Mouse (Mus musculus) hindbrain, embryonic 15.5 days (tissue): ENCODE data around the gene Map3k7cl. TPM values are rescaled to one million over a fixed set of nuclear protein-coding genes. Genes with fewer than 3 reads are reported as not detected.

Source experiments
- ATAC-seq: fragments of 200-750 bp; cut with Nextera tagmentation; 2 replicates; pipeline ENCODE4 v1.8.0; 2017; ENCODE audit warnings: low read depth, moderate number of reproducible peaks, moderate TSS enrichment; ENCODE audit not compliant: low FRiP score
- H3K27ac ChIP-seq: fragments of 300-500 bp; sonication (generic); replicated peaks from 2 replicates; pipeline ENCODE4 v1.5.1; 2015; ENCODE audit warnings: mild to moderate bottlenecking, inconsistent platforms
- H3K27me3 ChIP-seq: fragments of 300-500 bp; sonication (generic); 2 replicates; pipeline ENCODE4 v1.6.1; 2015; ENCODE audit warnings: control low read depth, inconsistent platforms
- H3K36me3 ChIP-seq: fragments of 300-500 bp; sonication (generic); 2 replicates; pipeline ENCODE4 v1.6.1; 2015; ENCODE audit warnings: control low read depth, inconsistent platforms
- H3K4me1 ChIP-seq: fragments of 300-500 bp; sonication (generic); replicated peaks from 2 replicates; pipeline ENCODE4 v1.6.1; 2015; ENCODE audit warnings: control low read depth, inconsistent platforms
- H3K4me2 ChIP-seq: fragments of 300-500 bp; sonication (generic); 2 replicates; pipeline ENCODE4 v1.6.1; 2015; ENCODE audit warnings: moderate library complexity, mild to moderate bottlenecking, inconsistent platforms
- H3K4me3 ChIP-seq: fragments of 300-500 bp; sonication (generic); 2 replicates; pipeline ENCODE4 v1.5.1; 2015; ENCODE audit warnings: mild to moderate bottlenecking, inconsistent platforms
- H3K9ac ChIP-seq: fragments of 300-500 bp; sonication (generic); 2 replicates; pipeline ENCODE4 v1.6.1; 2015; ENCODE audit warnings: inconsistent platforms
- H3K9me3 ChIP-seq: fragments of 300-500 bp; sonication (generic); 2 replicates; pipeline ENCODE4 v1.6.1; 2016; ENCODE audit warnings: control low read depth, inconsistent platforms
- WGBS: fragments of 180-500 bp; shearing (Covaris S2); methylation state at CpG from one replicate; pipeline ENCODE4 v1.1.7; 2015; 5-methylcytosine and 5-hydroxymethylcytosine counted together
- polyA plus RNA-seq: library from polyadenylated mRNA; unstranded; fragments of >200 nt; fragmentation: Nextera tagmentation; extraction: Ambion mirVana; gene quantifications from 2 replicates; pipeline ENCODE4 v1.2.1, GENCODE M21; 2015

Gene Map3k7cl
- polyA plus RNA-seq, 1 experiment from 2014 or later, result not detected

DNA sequence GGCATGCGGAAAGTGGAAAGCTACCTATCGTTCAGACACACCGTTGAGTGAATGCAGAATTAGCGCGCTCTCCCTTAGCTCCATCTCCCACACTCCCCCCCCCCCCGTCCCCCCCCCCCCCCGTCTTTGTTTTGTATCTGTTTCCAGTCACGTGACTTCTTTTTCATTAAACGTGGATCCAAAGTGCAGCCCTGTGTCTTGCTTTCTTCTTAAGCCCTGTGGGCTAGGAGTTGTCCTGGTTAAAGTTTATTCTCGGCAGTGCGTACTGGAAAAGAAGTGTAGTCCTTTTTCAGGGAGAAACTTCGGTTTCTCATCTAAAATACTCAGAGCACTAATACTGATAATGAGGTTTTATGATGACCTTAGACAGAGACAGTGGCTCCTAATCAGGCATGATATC, 42.0 kb downstream of the Map3k7cl start:
- ATAC-seq, result no peak
- WGBS, result 78% methylated on average over 10 of the region's 12 CpGs
- Histone ChIP-seq H3K36me3 (no peaks in the 10 kb centered on the region), H3K9ac (no peak overlapping the region), H3K27ac (no peak overlapping the region), H3K4me1 (peaks cover 4% of the 10 kb centered on the region), H3K27me3 (no peaks in the 10 kb centered on the region), H3K4me2 (no peak overlapping the region), H3K4me3 (no peak overlapping the region), H3K9me3 (no peaks in the 10 kb centered on the region)

DNA sequence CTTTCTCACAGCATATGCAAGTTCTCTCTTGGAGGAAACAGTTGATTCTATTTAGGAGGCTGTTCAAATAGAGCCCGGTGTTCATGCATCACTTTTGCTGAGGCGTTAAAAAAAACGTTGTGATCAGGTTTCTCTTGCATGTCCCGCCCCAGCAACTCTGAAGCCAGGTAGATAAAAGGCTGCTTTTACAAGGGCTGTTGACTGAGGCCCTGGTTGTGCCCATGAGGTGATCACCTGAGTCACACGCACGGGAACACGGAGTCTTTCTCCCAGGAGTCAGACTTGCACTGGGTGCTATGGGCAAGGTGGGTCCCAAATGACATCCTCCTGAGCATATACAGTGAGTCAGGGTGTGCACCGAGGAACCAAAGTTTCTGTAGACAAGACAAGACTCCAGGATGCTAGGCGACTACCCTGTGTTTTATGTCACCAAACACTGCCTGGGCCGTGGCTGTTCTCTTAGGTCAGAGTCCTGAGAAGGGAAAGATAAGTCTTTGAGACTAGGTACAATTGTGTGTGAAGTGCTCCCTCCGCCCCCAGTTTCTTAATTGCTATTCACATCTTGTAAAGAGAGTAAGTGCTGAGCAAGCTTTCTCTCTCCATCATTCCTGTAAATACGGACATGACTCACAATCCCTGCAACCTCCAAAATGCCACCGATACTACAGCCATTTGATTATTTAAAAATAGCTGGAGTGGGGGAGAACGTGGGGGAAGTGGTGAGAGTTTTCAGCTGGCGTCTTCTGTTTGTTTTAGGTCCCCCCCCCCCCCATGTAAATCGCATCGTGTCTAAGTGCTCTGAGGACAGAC, 49.8 kb downstream of the Map3k7cl start:
- Histone ChIP-seq H3K4me3 (no peak overlapping the region), H3K9ac (no peak overlapping the region), H3K9me3 (no peaks in the 10 kb centered on the region), H3K27me3 (no peaks in the 10 kb centered on the region), H3K4me2 (no peak overlapping the region), H3K4me1 (peaks cover under 1% of the 10 kb centered on the region; the same call in 1 of the 2 replicates), H3K27ac (no peak overlapping the region), H3K36me3 (no peaks in the 10 kb centered on the region)
- no peak for ATAC-seq
- 82% methylated on average over 17 of the region's 17 CpGs for WGBS

GRCm38 (mm10) chr16:87604002-87604401, 50.9 kb downstream of the Map3k7cl start:
- H3K36me3 ChIP-seq, result no peaks in the 10 kb centered on the region
- H3K27me3 ChIP-seq, result no peaks in the 10 kb centered on the region
- ATAC-seq, result no peak
- no peaks in the 10 kb centered on the region for H3K4me1 ChIP-seq
- H3K9ac ChIP-seq, result no peak overlapping the region
- no peak overlapping the region for H3K27ac ChIP-seq
- no peaks in the 10 kb centered on the region for H3K9me3 ChIP-seq
- no peak overlapping the region for H3K4me3 ChIP-seq
- no peak overlapping the region for H3K4me2 ChIP-seq
- 89% methylated on average over 9 of the region's 9 CpGs for WGBS

- Histone ChIP-seq H3K9ac (no peak overlapping the region), H3K9me3 (no peaks in the 10 kb centered on the region), H3K4me1 (no peaks in the 10 kb centered on the region), H3K4me2 (no peak overlapping the region), H3K4me3 (no peak overlapping the region), H3K27ac (no peak overlapping the region), H3K36me3 (no peaks in the 10 kb centered on the region), H3K27me3 (no peaks in the 10 kb centered on the region)
- 89% methylated on average over 2 of the region's 2 CpGs for WGBS
- ATAC-seq, result no peak
These were observed 51.8 kb downstream of the Map3k7cl start for GRCm38 (mm10) chr16:87604883-87605282.

DNA sequence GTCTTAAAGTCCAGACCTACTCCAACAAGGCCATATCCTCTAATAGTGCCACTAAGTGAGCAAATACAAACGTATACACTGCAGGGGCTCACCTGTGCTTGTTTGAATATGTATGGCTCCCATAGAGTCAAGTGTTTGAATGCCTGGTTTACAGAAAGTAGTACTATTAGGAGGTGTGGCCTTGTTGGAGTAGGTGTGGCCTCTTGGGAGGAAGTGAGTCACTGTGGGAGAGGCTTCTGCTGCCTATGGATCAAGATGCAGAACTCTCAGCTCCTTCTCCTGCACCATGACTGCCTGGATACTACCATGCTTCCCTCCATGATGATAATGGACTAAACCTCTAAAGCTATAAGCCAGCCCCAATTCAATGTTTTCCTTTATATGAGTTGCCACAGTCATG, 54.3 kb downstream of the Map3k7cl start:
- H3K4me1 ChIP-seq, result no peaks in the 10 kb centered on the region
- H3K9me3 ChIP-seq, result no peaks in the 10 kb centered on the region
- H3K36me3 ChIP-seq, result no peaks in the 10 kb centered on the region
- no peaks in the 10 kb centered on the region for H3K27me3 ChIP-seq
- no peak overlapping the region for H3K4me2 ChIP-seq
- no peak overlapping the region for H3K27ac ChIP-seq
- H3K9ac ChIP-seq, result no peak overlapping the region
- WGBS, result 90% methylated on average over 1 of the region's 1 CpGs
- no peak overlapping the region for H3K4me3 ChIP-seq
- ATAC-seq, result no peak

DNA sequence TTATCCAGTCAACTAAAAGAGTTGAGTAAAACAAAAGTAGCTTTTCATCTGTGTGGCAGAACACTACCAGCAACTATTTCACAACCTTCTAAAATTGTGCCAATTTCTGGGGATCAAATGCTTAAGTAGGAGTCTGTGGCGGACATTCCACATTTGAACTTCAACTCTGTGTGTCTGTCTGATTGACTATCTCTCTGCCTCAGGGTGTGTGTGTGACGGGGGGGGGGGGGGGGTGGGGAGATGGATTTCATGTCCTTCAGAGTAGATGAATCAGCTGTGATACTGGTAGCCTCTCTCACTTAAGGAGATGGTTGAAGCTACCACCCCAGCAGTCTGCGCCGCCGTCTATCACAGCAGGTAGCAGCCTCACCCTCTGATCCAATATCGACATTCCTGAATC, 54.8 kb downstream of the Map3k7cl start:
- Histone ChIP-seq H3K4me1 (no peaks in the 10 kb centered on the region), H3K4me3 (no peak overlapping the region), H3K9ac (no peak overlapping the region), H3K36me3 (no peaks in the 10 kb centered on the region), H3K27me3 (no peaks in the 10 kb centered on the region), H3K27ac (no peak overlapping the region), H3K9me3 (no peaks in the 10 kb centered on the region), H3K4me2 (no peak overlapping the region)
- 91% methylated on average over 6 of the region's 6 CpGs for WGBS
- no peak for ATAC-seq

DNA sequence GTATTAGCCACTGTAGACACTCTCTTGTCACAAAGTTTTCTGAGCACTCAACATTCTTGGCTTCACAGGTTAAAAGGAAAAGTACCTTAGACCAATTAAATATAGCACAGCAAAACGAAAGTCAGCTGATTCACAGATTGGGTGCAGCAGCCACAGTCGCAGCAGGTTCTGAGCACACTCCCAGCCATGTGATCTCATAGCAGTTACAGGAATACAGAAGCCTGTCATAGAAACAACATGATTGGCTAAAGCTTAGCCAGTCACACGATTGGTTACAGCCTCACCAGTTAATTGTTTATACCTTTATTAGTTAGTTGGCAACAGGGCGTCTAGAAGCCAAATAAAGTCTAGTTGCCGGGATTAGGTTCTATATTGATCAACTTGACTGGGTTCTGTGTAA, 57.0 kb downstream of the Map3k7cl start:
- WGBS, result 89% methylated on average over 5 of the region's 5 CpGs
- Histone ChIP-seq H3K27ac (no peak overlapping the region), H3K4me3 (no peak overlapping the region), H3K9ac (no peak overlapping the region), H3K9me3 (no peaks in the 10 kb centered on the region), H3K4me2 (no peak overlapping the region), H3K27me3 (no peaks in the 10 kb centered on the region), H3K4me1 (no peaks in the 10 kb centered on the region), H3K36me3 (no peaks in the 10 kb centered on the region)
- no peak for ATAC-seq

- no peak for ATAC-seq
- no peak overlapping the region for H3K9ac ChIP-seq
- no peak overlapping the region for H3K27ac ChIP-seq
- H3K9me3 ChIP-seq, result no peaks in the 10 kb centered on the region
- no peaks in the 10 kb centered on the region for H3K4me1 ChIP-seq
- no peak overlapping the region for H3K4me2 ChIP-seq
- H3K27me3 ChIP-seq, result no peaks in the 10 kb centered on the region
- no peaks in the 10 kb centered on the region for H3K36me3 ChIP-seq
- no peak overlapping the region for H3K4me3 ChIP-seq
- WGBS, result 88% methylated on average over 21 of the region's 21 CpGs
These were observed 57.6 kb downstream of the Map3k7cl start for GRCm38 (mm10) chr16:87610556-87611295.

DNA sequence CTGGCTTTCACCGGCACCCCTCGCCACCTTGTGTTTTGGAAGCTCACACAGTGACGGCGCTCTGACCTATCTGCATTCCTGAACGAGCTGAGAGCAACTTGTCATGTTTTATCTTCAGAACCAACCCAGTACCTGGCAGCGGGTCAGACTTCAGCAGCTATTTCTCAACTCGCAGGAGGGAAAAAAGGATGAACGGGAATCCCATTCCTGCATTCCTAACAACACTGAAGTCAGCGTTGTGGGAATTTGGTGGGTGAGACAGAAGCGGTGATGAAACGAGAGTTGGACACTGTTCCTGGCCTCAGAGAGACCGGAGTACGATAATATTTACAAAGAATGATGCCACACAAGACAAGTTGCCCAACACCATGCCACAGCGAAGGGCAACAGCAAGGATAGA, 58.3 kb downstream of the Map3k7cl start:
- no peaks in the 10 kb centered on the region for H3K36me3 ChIP-seq
- WGBS, result 88% methylated on average over 14 of the region's 14 CpGs

DNA sequence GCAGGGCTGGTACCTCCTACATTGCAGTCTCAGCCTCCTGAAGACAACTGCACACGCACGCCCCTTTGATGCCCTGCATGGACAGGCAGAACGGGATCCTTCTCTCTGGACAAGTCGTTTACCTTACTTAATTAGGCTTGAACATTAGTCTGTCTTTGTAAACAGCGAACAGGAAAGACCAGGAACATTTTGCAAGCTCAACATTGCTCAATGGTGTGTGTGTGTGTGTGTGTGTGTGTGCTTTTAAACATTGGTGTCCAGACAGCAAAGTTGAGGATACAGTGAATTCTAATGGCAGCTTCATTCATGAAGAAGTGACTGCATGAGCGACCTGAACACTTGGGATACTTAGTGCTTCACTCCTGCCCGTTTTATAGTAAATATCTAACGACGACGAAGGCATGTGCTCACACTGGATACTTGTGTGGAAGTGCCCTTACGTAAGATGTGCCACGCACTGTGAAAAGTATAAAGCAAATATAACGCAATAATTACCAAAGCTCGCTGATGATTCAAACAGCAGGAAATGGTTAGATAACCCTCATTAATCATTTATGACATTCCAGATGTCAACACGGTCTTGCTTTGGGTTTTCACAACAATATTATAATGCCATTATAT, 59.2 kb downstream of the Map3k7cl start:
- H3K36me3 ChIP-seq, result no peaks in the 10 kb centered on the region
- no peak overlapping the region for H3K27ac ChIP-seq
- WGBS, result 76% methylated on average over 15 of the region's 15 CpGs
- no peak for ATAC-seq
- no peak overlapping the region for H3K4me3 ChIP-seq
- no peak overlapping the region for H3K4me2 ChIP-seq
- H3K27me3 ChIP-seq, result no peaks in the 10 kb centered on the region
- no peak overlapping the region for H3K9ac ChIP-seq
- H3K9me3 ChIP-seq, result no peaks in the 10 kb centered on the region
- no peaks in the 10 kb centered on the region for H3K4me1 ChIP-seq

More for the DNA sequence above, 58.3 kb downstream of the Map3k7cl start:
- no peak for ATAC-seq
- H3K4me3 ChIP-seq, result no peak overlapping the region
- no peaks in the 10 kb centered on the region for H3K27me3 ChIP-seq
- H3K4me1 ChIP-seq, result no peaks in the 10 kb centered on the region
- no peaks in the 10 kb centered on the region for H3K9me3 ChIP-seq
- H3K4me2 ChIP-seq, result no peak overlapping the region
- no peak overlapping the region for H3K9ac ChIP-seq
- H3K27ac ChIP-seq, result no peak overlapping the region

DNA sequence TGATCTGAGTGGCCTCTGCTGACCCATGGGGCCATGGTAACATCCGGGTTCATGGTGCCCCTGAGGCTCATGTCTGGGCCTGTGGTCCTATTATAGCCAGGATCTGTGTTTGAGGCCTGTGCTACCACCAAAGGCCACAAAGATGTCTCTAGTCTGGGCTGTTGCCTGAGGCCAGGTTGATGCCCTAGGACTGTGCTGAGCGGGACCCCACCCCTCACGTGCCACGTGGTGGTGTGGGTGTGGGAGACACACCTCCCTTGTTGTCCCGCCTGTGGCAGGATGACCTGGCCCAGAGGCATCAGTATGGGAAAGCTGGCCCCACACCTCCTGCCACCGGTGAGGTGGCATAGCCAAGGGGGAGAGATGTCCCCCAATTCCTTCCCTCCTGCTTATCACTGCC, 64.2 kb downstream of the Map3k7cl start:
- 92% methylated on average over 6 of the region's 6 CpGs for WGBS
- H3K36me3 ChIP-seq, result no peaks in the 10 kb centered on the region
- H3K9ac ChIP-seq, result no peak overlapping the region
- ATAC-seq, result peak; percentile 42; the same call in 1 of the 2 replicates
- H3K4me3 ChIP-seq, result no peak overlapping the region
- no peaks in the 10 kb centered on the region for H3K9me3 ChIP-seq
- H3K27me3 ChIP-seq, result no peaks in the 10 kb centered on the region
- H3K4me2 ChIP-seq, result no peak overlapping the region
- no peak overlapping the region for H3K27ac ChIP-seq
- H3K4me1 ChIP-seq, result no peaks in the 10 kb centered on the region

DNA sequence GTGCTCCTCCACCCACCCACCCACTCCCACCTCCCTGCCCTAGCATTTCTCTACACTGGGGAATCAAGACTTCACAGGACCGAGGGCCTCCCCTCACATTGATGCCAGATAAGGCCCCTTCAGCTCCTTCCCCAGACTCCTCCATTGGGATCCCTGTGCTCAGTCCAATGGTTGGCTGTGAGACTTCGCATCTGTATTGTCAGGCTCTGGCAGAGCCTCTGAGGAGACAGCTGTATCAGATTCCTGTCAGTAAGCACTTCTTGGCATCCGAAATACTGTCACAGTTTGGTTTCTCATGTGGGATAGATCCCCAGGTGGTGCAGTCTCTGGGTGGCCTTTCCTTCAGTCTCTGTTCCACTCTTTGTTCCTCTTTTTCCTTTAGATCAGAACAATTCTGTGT, 68.1 kb downstream of the Map3k7cl start:
- H3K27ac ChIP-seq, result no peak overlapping the region
- no peaks in the 10 kb centered on the region for H3K9me3 ChIP-seq
- H3K36me3 ChIP-seq, result no peaks in the 10 kb centered on the region
- no peak for ATAC-seq
- 93% methylated on average over 3 of the region's 3 CpGs for WGBS
- H3K4me1 ChIP-seq, result no peaks in the 10 kb centered on the region
- H3K4me2 ChIP-seq, result no peak overlapping the region
- no peak overlapping the region for H3K4me3 ChIP-seq
- H3K27me3 ChIP-seq, result no peaks in the 10 kb centered on the region
- no peak overlapping the region for H3K9ac ChIP-seq
